Mouse (Mus musculus): Measurements from ENCODE around the gene Ptpdc1.

Gene Ptpdc1

GRCm38 (mm10) chr13:48585786-48586185 is 39.7 kb downstream of the Ptpdc1 start:
- DNase-seq (ENCODE audit: low spot score), result peak; percentile 33

GRCm38 (mm10) chr13:48582688-48583379 is 42.6 kb downstream of the Ptpdc1 start:
- DNase-seq (ENCODE audit: low spot score), result no peak

- DNase-seq (ENCODE audit: low spot score), result no peak
Measured at GRCm38 (mm10) chr13:48578616-48579015, 46.8 kb downstream of the Ptpdc1 start.

GRCm38 (mm10) chr13:48577836-48578235 is 47.6 kb downstream of the Ptpdc1 start:
- DNase-seq (ENCODE audit: low spot score), result no peak

GRCm38 (mm10) chr13:48577007-48577406 is 48.5 kb downstream of the Ptpdc1 start:
- DNase-seq (ENCODE audit: low spot score), result no peak

- DNase-seq (ENCODE audit: low spot score), result no peak
Measured at GRCm38 (mm10) chr13:48574718-48575117, 50.7 kb downstream of the Ptpdc1 start.

GRCm38 (mm10) chr13:48573525-48574355 is 51.7 kb downstream of the Ptpdc1 start:
- DNase-seq (ENCODE audit: low spot score), result no peak

- DNase-seq (ENCODE audit: low spot score), result peak; percentile 68
Measured at GRCm38 (mm10) chr13:48572127-48572526, 53.3 kb downstream of the Ptpdc1 start.

GRCm38 (mm10) chr13:48571298-48571697 is 54.2 kb downstream of the Ptpdc1 start:
- DNase-seq (ENCODE audit: low spot score), result no peak

- no peak for DNase-seq (ENCODE audit: low spot score)
Measured at GRCm38 (mm10) chr13:48569576-48570132, 55.8 kb downstream of the Ptpdc1 start.

- DNase-seq (ENCODE audit: low spot score), result no peak
Measured at GRCm38 (mm10) chr13:48567646-48568045, 57.8 kb downstream of the Ptpdc1 start.

GRCm38 (mm10) chr13:48566116-48566935 is 59.1 kb downstream of the Ptpdc1 start:
- peak; percentile 93 for DNase-seq (ENCODE audit: low spot score)

GRCm38 (mm10) chr13:48564881-48565600 is 60.4 kb downstream of the Ptpdc1 start:
- DNase-seq (ENCODE audit: low spot score), result no peak

- no peak for DNase-seq (ENCODE audit: low spot score)
Measured at GRCm38 (mm10) chr13:48562336-48562735, 63.1 kb downstream of the Ptpdc1 start.

- no peak for DNase-seq (ENCODE audit: low spot score)
Measured at GRCm38 (mm10) chr13:48561481-48561880, 64.0 kb downstream of the Ptpdc1 start.

- no peak for DNase-seq (ENCODE audit: low spot score)
Measured at GRCm38 (mm10) chr13:48555976-48556375, 69.5 kb downstream of the Ptpdc1 start.

- no peak for DNase-seq (ENCODE audit: low spot score)
Measured at GRCm38 (mm10) chr13:48554552-48554951, 70.9 kb downstream of the Ptpdc1 start.

GRCm38 (mm10) chr13:48553511-48553910 is 72.0 kb downstream of the Ptpdc1 start:
- DNase-seq (ENCODE audit: low spot score), result peak; percentile 68

GRCm38 (mm10) chr13:48552181-48553090 is 73.0 kb downstream of the Ptpdc1 start:
- peak; percentile 96 for DNase-seq (ENCODE audit: low spot score)

GRCm38 (mm10) chr13:48548296-48548695 is 77.2 kb downstream of the Ptpdc1 start:
- no peak for DNase-seq (ENCODE audit: low spot score)
